Mouse (Mus musculus) ES-Bruce4 (cell line): ENCODE results near the gene Krr1. TPM values are rescaled to one million over a fixed set of nuclear protein-coding genes. Genes with fewer than 3 reads are reported as not detected.

ENCODE experiments used
- H3K27ac ChIP-seq: 2 replicates; pipeline ENCODE4 v1.5.1; 2012; ENCODE audit warnings: low read length, inconsistent platforms; ENCODE audit not compliant: insufficient read depth
- H3K27me3 ChIP-seq: 2 replicates; pipeline ENCODE4 v1.6.1; 2012; ENCODE audit warnings: mild to moderate bottlenecking, low read length, inconsistent platforms; ENCODE audit not compliant: control insufficient read depth, poor library complexity, insufficient read depth, severe bottlenecking
- H3K36me3 ChIP-seq: 2 replicates; pipeline ENCODE4 v1.6.1; 2012; ENCODE audit warnings: inconsistent platforms, mild to moderate bottlenecking, low read length, moderate library complexity; ENCODE audit not compliant: control insufficient read depth, poor library complexity, insufficient read depth, severe bottlenecking
- H3K4me1 ChIP-seq: one replicate; pipeline ENCODE4 v1.8.1; 2011; ENCODE audit warnings: low read length; ENCODE audit not compliant: control insufficient read depth, insufficient read depth
- H3K4me3 ChIP-seq: 2 replicates; pipeline ENCODE4 v1.5.1; 2011; ENCODE audit warnings: low read depth, mild to moderate bottlenecking, low read length
- H3K9ac ChIP-seq: 2 replicates; pipeline ENCODE4 v1.6.1; 2012; ENCODE audit warnings: low read depth, mild to moderate bottlenecking, inconsistent platforms; ENCODE audit not compliant: poor library complexity, severe bottlenecking
- H3K9me3 ChIP-seq: replicated peaks from 2 replicates; pipeline ENCODE4 v1.6.1; 2012; ENCODE audit warnings: mild to moderate bottlenecking, low read length, inconsistent platforms; ENCODE audit not compliant: control insufficient read depth, poor library complexity, insufficient read depth, severe bottlenecking
- CTCF ChIP-seq: IDR thresholded peaks from one replicate; pipeline ENCODE4 v1.8.1; 2011; ENCODE audit warnings: low read depth, low read length
- EP300 ChIP-seq: IDR thresholded peaks from 2 replicates; pipeline ENCODE4 v1.6.1; 2011; ENCODE audit warnings: low read depth, low read length; ENCODE audit not compliant: insufficient read depth
- POLR2A ChIP-seq: IDR thresholded peaks from one replicate; pipeline ENCODE4 v1.8.1; 2011; ENCODE audit warnings: low read length; ENCODE audit not compliant: insufficient read depth
- polyA plus RNA-seq: library from polyadenylated mRNA; stranded (reverse); fragments of >200 nt; gene quantifications from 2 replicates; pipeline ENCODE4 v1.2.4, GENCODE M21; 2011; ENCODE audit warnings: low read depth; ENCODE audit not compliant: missing spikeins, insufficient read depth, insufficient read length

Gene Krr1
- polyA plus RNA-seq, 1 experiment, result 77.1 TPM

GRCm38 (mm10) chr10:111932621-111933345 lies 39.7 kb upstream of the Krr1 start:
- H3K36me3 ChIP-seq, result no peaks in the 10 kb centered on the region
- TF ChIP-seq CTCF, result no peak
- TF ChIP-seq EP300, result no peak
- no peak for TF ChIP-seq POLR2A
- no peak overlapping the region for H3K9ac ChIP-seq
- no peaks in the 10 kb centered on the region for H3K27me3 ChIP-seq
- H3K4me3 ChIP-seq, result no peak overlapping the region
- no peaks in the 10 kb centered on the region for H3K4me1 ChIP-seq
- H3K9me3 ChIP-seq, result no peaks in the 10 kb centered on the region
- H3K27ac ChIP-seq, result no peak overlapping the region

GRCm38 (mm10) chr10:111935207-111935606 lies 37.3 kb upstream of the Krr1 start:
- TF ChIP-seq EP300, result no peak
- TF ChIP-seq POLR2A, result no peak
- TF ChIP-seq CTCF, result no peak

DNA sequence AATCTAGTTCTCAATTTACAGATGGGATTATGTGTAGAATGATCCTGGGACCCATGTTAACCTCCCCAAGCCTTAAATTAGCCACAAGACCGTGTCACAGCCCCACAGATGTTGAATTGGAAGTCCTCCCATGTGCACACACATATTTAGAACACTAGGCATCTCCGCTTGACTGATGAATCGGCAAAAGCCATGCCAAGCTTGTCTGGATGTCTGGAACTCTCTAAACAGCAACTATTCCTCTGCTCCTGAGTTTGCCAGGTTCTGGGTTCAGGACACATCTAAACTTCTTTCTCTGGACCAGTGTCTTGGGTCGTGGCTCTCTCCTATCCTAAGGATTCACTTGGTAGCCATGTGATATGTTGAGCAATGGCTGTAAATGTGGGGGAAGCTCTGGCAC lies 36.4 kb upstream of the Krr1 start:
- Histone ChIP-seq H3K4me3 (no peak overlapping the region), H3K27ac (no peak overlapping the region), H3K4me1 (no peaks in the 10 kb centered on the region), H3K27me3 (no peaks in the 10 kb centered on the region), H3K9me3 (no peaks in the 10 kb centered on the region), H3K36me3 (no peaks in the 10 kb centered on the region), H3K9ac (no peak overlapping the region)
- TF ChIP-seq EP300, result no peak
- TF ChIP-seq POLR2A, result no peak
- no peak for TF ChIP-seq CTCF

More at GRCm38 (mm10) chr10:111935207-111935606, 37.3 kb upstream of the Krr1 start:
- H3K27me3 ChIP-seq, result no peaks in the 10 kb centered on the region
- H3K27ac ChIP-seq, result no peak overlapping the region
- no peak overlapping the region for H3K4me3 ChIP-seq
- no peaks in the 10 kb centered on the region for H3K36me3 ChIP-seq
- no peaks in the 10 kb centered on the region for H3K4me1 ChIP-seq
- no peak overlapping the region for H3K9ac ChIP-seq
- H3K9me3 ChIP-seq, result no peaks in the 10 kb centered on the region

DNA sequence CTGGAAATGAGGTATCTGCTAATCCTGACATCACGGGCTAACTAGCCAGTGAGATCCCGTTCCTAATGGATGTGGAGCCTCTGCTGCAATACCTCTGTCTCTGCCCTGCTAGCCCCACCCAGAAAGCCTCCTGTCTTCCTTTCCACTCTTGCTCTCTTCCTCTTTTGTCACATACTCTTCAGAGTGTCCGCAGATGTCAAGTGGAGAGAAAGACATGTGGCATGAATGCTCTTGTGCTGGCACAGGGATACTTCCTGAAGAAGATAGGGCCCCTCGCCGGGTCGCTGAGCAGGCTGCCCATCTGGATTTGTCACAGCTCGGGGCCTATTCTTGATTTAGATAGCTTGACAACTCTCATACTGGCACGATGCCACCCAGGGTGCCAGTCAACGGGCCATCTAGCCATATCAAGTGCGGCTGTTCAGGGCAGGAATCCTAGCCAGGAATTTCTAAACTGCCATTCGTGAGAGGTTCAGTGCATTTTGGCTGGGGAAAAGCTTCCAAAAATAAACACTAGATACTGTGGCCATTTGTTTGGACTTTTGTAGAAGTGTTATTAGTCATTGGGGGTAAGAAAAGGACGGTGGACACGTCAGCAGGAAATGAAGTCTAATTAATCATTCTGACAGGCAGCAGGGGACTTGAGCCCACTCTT lies 35.8 kb upstream of the Krr1 start:
- Histone ChIP-seq H3K4me1 (no peaks in the 10 kb centered on the region), H3K27ac (no peak overlapping the region)
- TF ChIP-seq POLR2A, result no peak
- TF ChIP-seq CTCF, result no peak
- no peak for TF ChIP-seq EP300

DNA sequence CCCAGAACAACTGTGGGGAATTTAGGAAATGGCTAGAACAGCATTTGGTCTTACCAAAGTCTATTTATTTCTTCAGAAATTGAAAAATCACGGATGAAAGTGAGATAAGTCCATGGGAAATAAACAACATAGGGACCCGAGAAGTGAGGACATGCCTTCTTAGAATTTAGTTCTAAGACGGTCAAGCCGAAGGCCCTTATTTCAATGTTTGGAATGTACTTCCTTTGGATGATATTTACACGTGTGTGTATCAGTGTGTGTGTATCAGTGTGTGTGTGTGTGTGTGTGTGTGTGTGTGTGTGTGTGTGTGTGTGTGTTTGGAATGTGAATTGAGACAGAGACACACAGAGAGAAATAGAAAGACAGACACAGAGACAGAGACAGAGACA lies 35.3 kb upstream of the Krr1 start:
- no peaks in the 10 kb centered on the region for H3K4me1 ChIP-seq
- no peak overlapping the region for H3K27ac ChIP-seq
- H3K9ac ChIP-seq, result no peak overlapping the region
- H3K9me3 ChIP-seq, result no peaks in the 10 kb centered on the region
- TF ChIP-seq EP300 (no peak), CTCF (no peak), POLR2A (no peak)
- H3K36me3 ChIP-seq, result no peaks in the 10 kb centered on the region
- H3K27me3 ChIP-seq, result no peaks in the 10 kb centered on the region
- no peak overlapping the region for H3K4me3 ChIP-seq

More for the DNA sequence above, 35.8 kb upstream of the Krr1 start:
- no peaks in the 10 kb centered on the region for H3K9me3 ChIP-seq
- no peaks in the 10 kb centered on the region for H3K27me3 ChIP-seq
- H3K36me3 ChIP-seq, result no peaks in the 10 kb centered on the region
- no peak overlapping the region for H3K9ac ChIP-seq
- no peak overlapping the region for H3K4me3 ChIP-seq

- Histone ChIP-seq H3K27ac (no peak overlapping the region), H3K4me3 (no peak overlapping the region), H3K4me1 (no peaks in the 10 kb centered on the region), H3K9ac (no peak overlapping the region), H3K36me3 (no peaks in the 10 kb centered on the region), H3K9me3 (no peaks in the 10 kb centered on the region), H3K27me3 (no peaks in the 10 kb centered on the region)
- TF ChIP-seq EP300 (no peak), POLR2A (no peak), CTCF (no peak)
These were observed 29.4 kb upstream of the Krr1 start for GRCm38 (mm10) chr10:111943026-111943425.
